Mouse (Mus musculus) heart, postnatal 10 days (tissue): ENCODE measurements around the gene Vwa8. TPM values are rescaled to one million over a fixed set of nuclear protein-coding genes. Genes with fewer than 3 reads are reported as not detected.

Experiments used
- DNase-seq, 2 experiments: peaks; one replicate each; pipeline ENCODE4 v3.0.0; 2021
- intact Hi-C: fragments of 180-260 bp; cut with DNase I; formaldehyde crosslinking; loops from one replicate; pipeline ENCODE4 v1.15.1; 2025
- total RNA-seq, 2 experiments: library from RNA; stranded (reverse); gene quantifications; 2 replicates each; pipeline ENCODE4 v1.2.3; 2021

The Vwa8 gene
- 100 to 1,000 TPM; 176 to 191 TPM for total RNA-seq

GRCm38 (mm10) chr14:78848941-78849911, at the start of gene Vwa8:
Gene Vwa8 (plus strand): TSS chr14:78849052.
- peak; percentile 92 to 94 for DNase-seq
- intact Hi-C loops: loop anchor here (2.0 kb wide), 4 partner anchors 52 to 174 kb away; partner anchors contain the start of gene Dgkh

GRCm38 (mm10) chr14:78802378-78802777, 46.5 kb upstream of the Vwa8 start:
- intact Hi-C loops: no loop called here
- DNase-seq: no peak

DNA sequence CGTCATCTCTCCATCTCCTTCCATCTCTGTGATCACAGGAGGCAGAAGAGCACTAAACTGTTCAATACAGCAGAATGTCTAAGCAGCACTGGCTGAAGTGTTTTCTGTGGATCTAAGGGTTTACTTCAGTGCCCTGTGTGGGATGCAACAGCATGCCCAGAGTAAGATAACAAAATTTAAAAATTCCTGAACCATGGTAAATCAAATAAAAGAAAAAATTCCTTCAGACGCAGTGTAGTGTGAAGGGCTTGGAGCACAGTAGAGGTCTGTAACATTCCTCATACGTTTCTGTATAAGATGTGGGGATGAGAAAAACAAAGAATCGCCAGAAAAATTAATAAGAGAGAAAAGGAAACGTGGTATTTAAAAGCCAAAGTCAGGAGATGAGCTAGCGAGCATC, 44.9 kb upstream of the Vwa8 start:
- intact Hi-C loops: no loop called here

DNA sequence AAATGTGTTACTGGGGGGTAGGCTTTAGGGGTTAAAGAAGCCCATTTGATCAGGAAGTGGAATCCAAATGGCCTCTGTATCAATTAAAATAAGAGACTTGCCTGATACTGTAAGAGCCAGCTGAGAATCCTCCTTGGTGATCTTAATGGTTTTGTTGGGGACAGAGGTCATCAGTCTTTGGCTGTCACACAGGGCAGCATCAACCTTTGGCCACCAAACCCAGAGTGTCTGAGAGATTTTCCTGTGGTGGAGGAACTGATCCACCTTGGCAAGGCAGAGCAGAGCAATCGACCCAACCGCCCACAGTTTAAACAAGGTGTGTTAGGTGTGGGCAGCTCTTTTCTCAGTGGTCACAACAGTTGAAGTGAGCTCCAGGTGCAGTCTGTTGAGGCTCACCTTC, 36.0 kb upstream of the Vwa8 start:
- intact Hi-C loops: no loop called here
- DNase-seq: no peak

More for the DNA sequence above, 44.9 kb upstream of the Vwa8 start:
- DNase-seq: no peak

- no peak for DNase-seq
- intact Hi-C loops: no loop called here
These were observed 32.4 kb upstream of the Vwa8 start for GRCm38 (mm10) chr14:78816411-78816810.

DNA sequence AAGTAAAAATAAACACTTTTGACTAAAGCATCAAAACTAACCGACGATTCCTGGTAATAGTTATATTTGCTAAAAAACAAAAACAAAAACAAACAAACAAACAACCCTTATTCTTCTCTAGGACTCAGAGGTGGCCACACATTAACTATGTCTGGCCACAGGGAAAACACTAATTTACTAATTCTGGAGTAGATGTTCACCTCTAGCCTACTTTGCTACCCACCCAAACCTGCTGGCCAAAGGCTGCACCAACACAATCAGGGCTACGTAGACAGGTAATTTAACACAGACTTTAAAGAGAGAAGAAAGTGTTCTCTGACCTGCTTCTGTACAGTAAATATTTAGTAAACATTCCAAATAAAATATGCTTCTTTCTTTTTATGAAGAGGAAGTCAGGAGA, 31.2 kb upstream of the Vwa8 start:
- DNase-seq: no peak
- intact Hi-C loops: no loop called here

DNA sequence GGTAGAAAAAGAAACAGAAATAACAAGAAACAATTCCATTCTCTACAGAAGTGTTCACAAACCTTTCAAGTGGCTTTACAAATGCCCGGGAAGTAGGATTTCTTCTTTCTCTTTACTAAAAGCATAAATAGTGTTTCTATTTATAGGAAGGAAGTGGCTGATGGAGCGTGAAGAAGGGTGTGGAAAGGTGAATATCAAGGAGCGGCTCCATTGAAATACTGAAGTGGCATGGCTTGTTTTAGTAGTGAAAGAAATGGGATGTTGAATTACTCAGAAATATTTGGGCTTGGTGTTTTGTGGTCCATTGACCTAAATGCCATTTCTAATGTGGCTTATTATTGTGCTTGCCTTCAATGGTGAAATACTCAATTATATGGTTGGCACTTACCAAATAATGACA, 30.4 kb upstream of the Vwa8 start:
- intact Hi-C loops: no loop called here
- DNase-seq: no peak

GRCm38 (mm10) chr14:78824013-78824412, 24.8 kb upstream of the Vwa8 start:
- DNase-seq: no peak
- intact Hi-C loops: no loop called here

GRCm38 (mm10) chr14:78824507-78824906, 24.3 kb upstream of the Vwa8 start:
- DNase-seq: no peak
- intact Hi-C loops: no loop called here

- intact Hi-C loops: no loop called here
- DNase-seq: no peak
These were observed 17.7 kb upstream of the Vwa8 start for GRCm38 (mm10) chr14:78831158-78831557.

DNA sequence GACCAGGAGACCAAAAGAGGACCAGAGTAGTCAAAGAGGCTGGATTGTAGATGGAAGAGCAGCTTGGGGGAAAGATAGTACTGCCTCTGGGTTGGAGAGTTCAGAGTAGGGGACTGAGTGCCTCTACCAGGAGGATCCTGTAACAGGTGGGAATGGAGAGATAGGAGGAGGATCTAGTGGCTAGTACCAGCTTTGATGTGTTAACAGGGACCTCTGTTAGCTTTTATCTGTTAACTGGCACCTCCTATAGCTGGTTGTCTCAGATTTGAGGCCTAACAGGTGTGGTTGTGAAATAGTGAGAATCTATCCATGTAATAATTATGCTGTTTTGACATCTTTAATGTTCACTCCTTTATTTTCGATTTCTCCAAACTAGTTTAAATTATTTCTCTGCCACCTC, 904 bp upstream of the Vwa8 start:
- DNase-seq: no peak
- intact Hi-C loops: loop anchor here (2.0 kb wide), 4 partner anchors 53 to 173 kb away; partner anchors contain the start of gene Dgkh

DNA sequence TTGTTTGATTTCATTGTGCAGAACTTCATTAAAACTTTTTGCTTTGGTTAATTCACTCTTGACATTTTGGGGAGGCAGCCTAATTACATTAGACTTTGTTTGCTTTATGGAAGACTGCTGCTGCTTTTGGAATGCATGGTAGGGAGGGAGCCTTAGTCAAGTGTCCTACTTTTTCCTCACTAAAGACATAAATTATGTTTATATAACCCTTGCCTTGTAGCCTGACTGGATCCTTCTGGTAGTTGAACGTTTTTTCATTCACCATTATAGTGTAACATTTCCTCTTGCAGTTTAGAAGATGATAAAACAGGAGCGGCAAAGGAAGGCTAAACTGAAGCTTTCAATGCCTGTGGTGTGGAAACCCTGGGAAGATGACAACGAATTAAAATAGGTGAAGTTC, 375 bp upstream of the Vwa8 start:
- intact Hi-C loops: loop anchor here (2.0 kb wide), 4 partner anchors 52 to 174 kb away; partner anchors contain the start of gene Dgkh
- no peak for DNase-seq

GRCm38 (mm10) chr14:78849961-78850578, 1.2 kb downstream of the Vwa8 start:
- intact Hi-C loops: loop anchor here (2.0 to 5.0 kb wide), 5 partner anchors 51 to 257 kb away; partner anchors contain the start of gene Dgkh

GRCm38 (mm10) chr14:78850666-78851065, 1.8 kb downstream of the Vwa8 start:
- DNase-seq: peak; percentile 31 to 34
- intact Hi-C loops: loop anchor here (5.0 kb wide), 1 partner anchor 257 kb away; no protein-coding TSS in a partner anchor

More at GRCm38 (mm10) chr14:78849961-78850578, 1.2 kb downstream of the Vwa8 start:
- peak; percentile 17 to 25 for DNase-seq

- intact Hi-C loops: loop anchor here (5.0 kb wide), 1 partner anchor 256 kb away; no protein-coding TSS in a partner anchor
- peak; percentile 43 to 47 for DNase-seq
These were observed 2.5 kb downstream of the Vwa8 start for GRCm38 (mm10) chr14:78851366-78851765.

GRCm38 (mm10) chr14:78852401-78853246, 3.8 kb downstream of the Vwa8 start:
- peak; percentile 23 to 60 for DNase-seq

GRCm38 (mm10) chr14:78861156-78861555, 12.3 kb downstream of the Vwa8 start:
- intact Hi-C loops: no loop called here
- DNase-seq: no peak

More at GRCm38 (mm10) chr14:78852401-78853246, 3.8 kb downstream of the Vwa8 start:
- intact Hi-C loops: loop anchor here (5.0 kb wide), 1 partner anchor 255 kb away; no protein-coding TSS in a partner anchor

DNA sequence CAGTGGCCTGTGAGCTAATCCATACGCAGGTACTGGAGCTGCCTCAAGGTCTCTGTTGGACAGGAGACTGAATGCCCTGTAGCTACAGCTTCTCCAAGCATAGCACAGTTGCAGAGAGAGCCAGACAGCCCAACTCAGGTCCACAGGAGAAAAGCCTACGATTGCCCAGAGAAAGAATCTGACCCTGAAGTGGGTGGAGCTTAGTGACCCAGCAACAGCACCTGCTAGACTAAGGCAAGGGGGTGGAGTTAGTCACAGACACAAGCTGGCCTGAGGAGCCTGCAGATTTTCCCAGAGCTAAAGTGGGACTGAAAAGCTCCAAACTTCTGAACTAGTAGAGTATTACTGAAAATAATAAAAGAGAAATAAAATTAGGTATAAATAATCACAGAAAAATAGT, 21.2 kb downstream of the Vwa8 start:
- DNase-seq: no peak
- intact Hi-C loops: no loop called here

GRCm38 (mm10) chr14:78877176-78877575, 28.3 kb downstream of the Vwa8 start:
- intact Hi-C loops: no loop called here
- DNase-seq: no peak

GRCm38 (mm10) chr14:78878402-78879045, 29.7 kb downstream of the Vwa8 start:
- no peak for DNase-seq
- intact Hi-C loops: no loop called here
